ENCODE assay signal across 13 mouse cellular contexts in genomic region chr7:118919261-118920006, GRCm38 (mm10).
DNase-seq lines count a peak whose midpoint lies in the region; ATAC-seq and TF ChIP-seq lines count a peak whose summit lies in the region.
"Had no signal": no experiment of that assay in that cellular context is flagged by ENCODE, and none has a peak within 500 bp of the region (broad histone marks: within the 10 kb centered on the region; RNA-seq: fewer than 3 reads in every experiment).

No protein-coding gene starts in this region.

- DNase-seq in kidney, adult 8-10 months: no peak
- peak; percentile 34 for DNase-seq in embryo, embryonic 9.5 days (ENCODE audit: extremely low spot score)
- DNase-seq in thymus, adult 18-20 months: no peak
- no peak for DNase-seq in cerebellum, postnatal 25 days
- DNase-seq: cerebellum, postnatal 36 days; gastrocnemius, postnatal 25 days; heart, postnatal 10 days; lung, embryonic 14.5 days; spleen, adult 18-20 months had no signal

- no peak overlapping the region for H3K9ac ChIP-seq in kidney, embryonic 15.5 days
- no peak overlapping the region for H3K9ac ChIP-seq in hindbrain, embryonic 13.5 days
- H3K9ac ChIP-seq: limb, embryonic 12.5 days; lung, embryonic 14.5 days had no signal

- 0 out of 2 replicates have a peak, but pooled peaks cover 6% of the 10 kb centered on the region for H3K4me1 ChIP-seq in kidney, embryonic 15.5 days
- H3K4me1 ChIP-seq in hindbrain, embryonic 13.5 days (replicated peaks): peaks cover 17% of the 10 kb centered on the region
- H3K4me1 ChIP-seq: limb, embryonic 12.5 days had no signal

- H3ac ChIP-seq in myocyte (ENCODE audit: control insufficient read depth, insufficient read length): no peak overlapping the region

- no peak overlapping the region for H3K27ac ChIP-seq in kidney, embryonic 15.5 days
- H3K27ac ChIP-seq in hindbrain, embryonic 13.5 days: peak overlapping the region; percentile 55; the same call in 1 of the 2 replicates

- 44% methylated on average over 10 of the region's 10 CpGs for WGBS in kidney, embryonic 15.5 days
- WGBS in hindbrain, embryonic 13.5 days: 39% methylated on average over 10 of the region's 10 CpGs

- ATAC-seq in kidney, embryonic 15.5 days (replicated peaks; ENCODE audit: low FRiP score): 0 out of 2 replicates have a peak, but pooled peaks have one; percentile 33
- ATAC-seq in hindbrain, embryonic 13.5 days (ENCODE audit: low FRiP score): 0 out of 2 replicates have a peak, but pooled peaks have one; percentile 52

- no peak overlapping the region for H3K4me3 ChIP-seq in kidney, embryonic 15.5 days (replicated peaks)
- no peak overlapping the region for H3K4me3 ChIP-seq in hindbrain, embryonic 13.5 days
- no peak overlapping the region for H3K4me3 ChIP-seq in myocyte
- H3K4me3 ChIP-seq: limb, embryonic 12.5 days had no signal

- no peak for TF ChIP-seq POLR2A in myocyte (IDR thresholded peaks at IDR 0.05; ENCODE audit: insufficient read length, low read depth)

- no peaks in the 10 kb centered on the region for H3K27me3 ChIP-seq in kidney, embryonic 15.5 days
- no peaks in the 10 kb centered on the region for H3K27me3 ChIP-seq in hindbrain, embryonic 13.5 days
- H3K27me3 ChIP-seq in myocyte (ENCODE audit: control insufficient read depth, insufficient read depth, insufficient read length): no peaks in the 10 kb centered on the region
- H3K27me3 ChIP-seq: limb, embryonic 12.5 days had no signal

- H3K79me2 ChIP-seq in myocyte (ENCODE audit: control insufficient read depth, insufficient read depth): no peaks in the 10 kb centered on the region

- no peaks in the 10 kb centered on the region for H3K36me3 ChIP-seq in kidney, embryonic 15.5 days
- H3K36me3 ChIP-seq in hindbrain, embryonic 13.5 days: no peaks in the 10 kb centered on the region
- no peaks in the 10 kb centered on the region for H3K36me3 ChIP-seq in myocyte (ENCODE audit: control insufficient read depth, insufficient read depth)
- H3K36me3 ChIP-seq: limb, embryonic 12.5 days had no signal

- H3K9me3 ChIP-seq in kidney, embryonic 15.5 days (replicated peaks): no peaks in the 10 kb centered on the region
- no peaks in the 10 kb centered on the region for H3K9me3 ChIP-seq in hindbrain, embryonic 13.5 days
- H3K9me3 ChIP-seq: limb, embryonic 12.5 days had no signal

- H3K4me2 ChIP-seq in kidney, embryonic 15.5 days: no peak overlapping the region
- H3K4me2 ChIP-seq in hindbrain, embryonic 13.5 days: no peak overlapping the region
- H3K4me2 ChIP-seq in myocyte (ENCODE audit: low read depth): peak overlapping the region; percentile 36
- H3K4me2 ChIP-seq: limb, embryonic 12.5 days; lung, embryonic 14.5 days had no signal

TF ChIP-seq in myocyte, 11 proteins besides CTCF, POLR2A, EP300 and RAD21:
- TF ChIP-seq TCF12 (IDR thresholded peaks at IDR 0.05; ENCODE audit: insufficient read depth, poor library complexity, severe bottlenecking) (peak; percentile 7), TCF3 (IDR thresholded peaks at IDR 0.05; ENCODE audit: insufficient read length, low read depth) (no peak), E2F4 (IDR thresholded peaks at IDR 0.05; ENCODE audit: insufficient read depth) (no peak), CEBPB (IDR thresholded peaks at IDR 0.05; ENCODE audit: insufficient read depth, poor library complexity, severe bottlenecking) (no peak), REST (IDR thresholded peaks at IDR 0.05; ENCODE audit: insufficient read depth, insufficient read length) (no peak), MYOD1 (IDR thresholded peaks at IDR 0.05; ENCODE audit: control insufficient read depth in 1 of 3, insufficient read length in 2 of 3, low read depth in 2 of 3) (peak in 2 of 3 experiments; percentile 83 to 88), MAX (IDR thresholded peaks at IDR 0.05; ENCODE audit: low read depth) (no peak), MYOG (IDR thresholded peaks at IDR 0.05; ENCODE audit: control insufficient read depth in 1 of 3, insufficient read depth in 1 of 3, insufficient read length in 2 of 3, low read depth in 2 of 3) (peak in 1 of 3 experiments; percentile 60), POLR2AphosphoS2 (IDR thresholded peaks at IDR 0.05; ENCODE audit: insufficient read length, low read depth) (no peak), USF1 (IDR thresholded peaks at IDR 0.05; ENCODE audit: low read depth) (no peak), SRF (IDR thresholded peaks at IDR 0.05; ENCODE audit: control insufficient read depth, insufficient read length, low read depth) (no peak)
